Mouse (Mus musculus) hindbrain, embryonic 16.5 days (tissue): ENCODE data around the gene Rin2. TPM values are rescaled to one million over a fixed set of nuclear protein-coding genes. Genes with fewer than 3 reads are reported as not detected.

Source experiments
- ATAC-seq: fragments of 200-750 bp; cut with Nextera tagmentation; 2 replicates; pipeline ENCODE4 v1.8.0; 2017; ENCODE audit warnings: moderate TSS enrichment, moderate library complexity
- H3K27ac ChIP-seq: fragments of 300-500 bp; sonication (generic); 2 replicates; pipeline ENCODE4 v1.5.1; 2014; ENCODE audit warnings: low read depth, mild to moderate bottlenecking, control low read depth, low read length, moderate library complexity
- H3K27me3 ChIP-seq: fragments of 300-500 bp; sonication (generic); replicated peaks from 2 replicates; pipeline ENCODE4 v1.6.1; 2014; ENCODE audit warnings: low read length; ENCODE audit not compliant: control insufficient read depth, insufficient read depth
- H3K36me3 ChIP-seq: fragments of 300-500 bp; sonication (generic); 2 replicates; pipeline ENCODE4 v1.6.1; 2014; ENCODE audit warnings: mild to moderate bottlenecking, low read length, moderate library complexity, mixed read lengths; ENCODE audit not compliant: control insufficient read depth, insufficient read depth
- H3K4me1 ChIP-seq: fragments of 300-500 bp; sonication (generic); 2 replicates; pipeline ENCODE4 v1.6.1; 2014; ENCODE audit warnings: low read depth, low read length; ENCODE audit not compliant: control insufficient read depth, insufficient read depth
- H3K4me2 ChIP-seq: fragments of 300-500 bp; sonication (generic); 2 replicates; pipeline ENCODE4 v1.6.1; 2014; ENCODE audit warnings: mild to moderate bottlenecking, low read length, control low read depth, moderate library complexity
- H3K4me3 ChIP-seq: fragments of 300-500 bp; sonication (generic); 2 replicates; pipeline ENCODE4 v1.5.1; 2014; ENCODE audit warnings: mild to moderate bottlenecking, low read length, control low read depth, moderate library complexity
- H3K9ac ChIP-seq: fragments of 300-500 bp; sonication (generic); 2 replicates; pipeline ENCODE4 v1.6.1; 2014; ENCODE audit warnings: low read depth, mild to moderate bottlenecking, control low read depth, low read length, moderate library complexity
- H3K9me3 ChIP-seq: fragments of 300-500 bp; sonication (generic); 2 replicates; pipeline ENCODE4 v1.6.1; 2014; ENCODE audit warnings: mild to moderate bottlenecking, low read length, moderate library complexity; ENCODE audit not compliant: control insufficient read depth
- WGBS: fragments of 180-500 bp; shearing (Covaris S2); extraction: QIAGEN DNeasy Blood & Tissue Kit; methylation state at CpG from one replicate; pipeline ENCODE4 v1.1.7; 2014; 5-methylcytosine and 5-hydroxymethylcytosine counted together
- polyA plus RNA-seq: library from polyadenylated mRNA; unstranded; fragments of >200 nt; fragmentation: Nextera tagmentation; extraction: Ambion mirVana; gene quantifications from 2 replicates; pipeline ENCODE4 v1.2.1, GENCODE M21; 2015

Rin2 gene
- polyA plus RNA-seq, 1 experiment from 2014 or later, result 14.6 TPM

DNA sequence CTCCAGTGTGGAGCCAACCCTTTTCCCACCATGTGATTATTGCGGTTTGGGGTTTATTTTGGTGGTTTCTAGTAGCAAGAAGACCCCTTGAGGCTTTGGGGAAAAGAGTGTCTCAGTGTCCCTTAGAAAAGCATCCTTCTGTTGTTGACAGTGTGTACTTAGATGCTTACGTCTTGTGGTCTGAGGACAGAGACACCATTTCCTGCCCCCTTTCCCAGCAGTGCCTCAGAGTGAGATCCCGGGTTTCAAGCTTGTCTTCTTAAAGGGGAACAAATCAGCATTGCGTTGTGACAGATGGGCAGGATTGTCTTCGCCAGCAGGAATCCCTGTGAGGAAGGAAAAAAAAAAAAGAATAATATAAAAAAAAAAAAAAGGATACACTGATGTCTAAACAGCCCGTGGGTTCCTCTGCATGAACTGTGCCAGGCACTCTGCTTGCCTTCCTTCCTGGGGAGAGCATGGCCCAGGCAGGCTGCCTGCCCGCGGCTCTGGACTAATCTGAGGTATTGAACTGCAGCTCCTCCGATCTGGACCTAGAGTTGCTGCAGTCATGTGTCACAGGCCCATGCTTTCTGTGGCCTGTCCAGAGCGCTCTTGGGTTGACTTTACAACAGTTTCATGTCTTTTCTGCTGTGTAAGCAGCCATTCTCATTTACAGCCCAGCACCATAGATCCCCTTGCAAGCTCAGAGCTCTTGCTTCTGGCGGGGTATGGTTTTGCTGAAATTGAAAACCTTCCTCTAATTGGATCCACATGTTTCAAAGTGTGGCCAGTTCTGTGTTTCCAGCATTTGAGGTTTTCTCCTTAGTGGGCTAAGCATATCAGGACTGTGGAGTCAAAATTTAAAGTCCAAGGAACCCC, 206.1 kb downstream of the Rin2 start:
- Histone ChIP-seq H3K4me2 (no peak overlapping the region), H3K27me3 (no peaks in the 10 kb centered on the region), H3K4me1 (no peaks in the 10 kb centered on the region; the same call in 1 of the 2 replicates), H3K9ac (no peak overlapping the region), H3K9me3 (no peaks in the 10 kb centered on the region), H3K27ac (0 out of 2 replicates have a peak overlapping the region, but pooled peaks have one; percentile 23), H3K36me3 (peaks cover 10% of the 10 kb centered on the region), H3K4me3 (no peak overlapping the region)
- WGBS, result 57% methylated on average over 11 of the region's 11 CpGs
- peak; percentile 50; the same call in 1 of the 2 replicates for ATAC-seq

DNA sequence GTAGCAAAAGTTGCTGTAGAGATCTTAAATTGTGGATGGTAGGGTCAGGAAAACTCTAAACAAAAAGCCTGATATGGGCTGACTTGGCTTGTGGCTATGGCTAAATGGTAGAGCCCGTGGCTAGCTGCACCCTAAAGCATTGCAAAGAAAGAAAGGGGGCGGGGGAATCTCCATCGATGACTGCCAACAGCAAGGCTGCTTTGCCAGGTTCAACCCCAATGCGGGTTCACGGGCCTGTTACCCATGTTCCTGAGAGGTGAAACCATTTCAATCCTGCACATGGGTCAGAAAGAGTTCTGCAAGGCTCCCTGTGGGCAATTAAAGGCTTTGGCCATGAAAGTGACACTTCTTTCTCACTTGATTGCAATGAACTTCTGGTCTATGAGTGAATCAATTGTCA, 206.9 kb downstream of the Rin2 start:
- no peak overlapping the region for H3K4me2 ChIP-seq
- no peaks in the 10 kb centered on the region for H3K9me3 ChIP-seq
- no peak overlapping the region for H3K9ac ChIP-seq
- peaks cover 10% of the 10 kb centered on the region for H3K36me3 ChIP-seq
- ATAC-seq, result no peak
- H3K27me3 ChIP-seq, result no peaks in the 10 kb centered on the region
- H3K4me1 ChIP-seq, result no peaks in the 10 kb centered on the region; the same call in 1 of the 2 replicates
- WGBS, result 83% methylated on average over 5 of the region's 5 CpGs
- no peak overlapping the region for H3K4me3 ChIP-seq
- no peak overlapping the region for H3K27ac ChIP-seq

DNA sequence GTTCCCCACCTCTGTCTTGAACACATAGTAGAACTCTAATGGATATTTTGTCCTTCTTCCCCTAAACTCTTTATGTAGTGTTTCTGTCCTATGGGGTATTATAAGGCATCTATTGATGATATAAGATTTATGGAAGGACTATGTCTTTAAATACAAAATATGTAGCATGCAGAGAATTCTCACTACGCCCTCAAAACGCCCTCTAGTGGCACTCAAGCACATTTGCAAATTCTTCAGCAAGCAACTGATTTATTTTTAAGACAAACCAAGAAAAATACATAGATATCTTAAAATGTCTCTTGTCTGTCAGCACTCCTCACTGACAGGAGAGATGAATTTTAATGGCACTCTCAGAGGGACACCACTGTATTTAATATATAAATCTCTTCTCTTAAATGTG, 207.4 kb downstream of the Rin2 start:
- no peak overlapping the region for H3K27ac ChIP-seq
- no peak for ATAC-seq
- 22% methylated on average over 2 of the region's 2 CpGs for WGBS

DNA sequence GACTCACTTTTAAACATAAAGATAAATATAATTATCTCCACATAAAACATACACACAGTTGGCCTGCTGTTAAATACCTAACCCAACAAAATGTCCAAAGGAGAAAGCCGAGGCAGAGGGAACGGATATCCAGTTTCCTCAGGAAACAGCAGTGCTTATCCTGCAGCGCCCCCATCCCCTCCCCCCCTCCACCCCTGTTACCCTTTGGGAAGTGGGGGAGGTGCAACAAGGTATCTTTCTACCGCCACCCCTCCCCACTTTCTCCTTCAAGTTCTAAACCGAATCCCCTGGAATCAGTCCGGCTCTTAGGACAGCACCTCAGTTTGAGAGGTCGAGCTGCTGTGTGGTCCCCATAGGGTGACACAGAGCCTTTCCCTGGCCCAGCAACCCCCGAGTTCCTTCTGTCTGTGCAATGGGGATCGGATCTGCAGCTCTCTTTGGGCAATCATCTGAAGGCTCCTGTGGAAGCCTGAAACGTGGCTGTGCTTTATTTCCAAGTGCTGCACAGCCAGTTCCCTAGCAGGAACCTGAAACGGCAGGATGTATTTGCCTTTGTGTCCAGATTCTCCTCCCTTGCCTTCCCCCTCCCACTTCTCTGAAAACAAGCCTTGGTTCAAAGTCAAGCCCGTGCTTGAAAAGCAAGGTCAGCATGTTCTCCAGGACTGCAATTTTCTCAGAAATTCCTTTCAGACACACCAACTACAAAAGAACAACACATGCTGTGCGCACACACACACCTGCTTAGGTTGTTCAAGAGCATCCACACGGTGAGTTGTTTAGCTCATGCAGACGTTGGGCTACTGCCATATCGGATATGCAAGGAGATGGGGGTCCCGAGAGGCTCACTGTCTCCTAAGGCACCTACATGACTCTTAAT, 209.3 kb downstream of the Rin2 start:
- no peak overlapping the region for H3K27ac ChIP-seq
- no peak overlapping the region for H3K9ac ChIP-seq
- WGBS, result 47% methylated on average over 17 of the region's 17 CpGs

More for the DNA sequence above, 207.4 kb downstream of the Rin2 start:
- H3K4me1 ChIP-seq, result no peaks in the 10 kb centered on the region; the same call in 1 of the 2 replicates
- H3K27me3 ChIP-seq, result no peaks in the 10 kb centered on the region
- peaks cover 10% of the 10 kb centered on the region for H3K36me3 ChIP-seq
- no peak overlapping the region for H3K4me3 ChIP-seq
- no peak overlapping the region for H3K9ac ChIP-seq
- H3K4me2 ChIP-seq, result no peak overlapping the region
- H3K9me3 ChIP-seq, result no peaks in the 10 kb centered on the region

DNA sequence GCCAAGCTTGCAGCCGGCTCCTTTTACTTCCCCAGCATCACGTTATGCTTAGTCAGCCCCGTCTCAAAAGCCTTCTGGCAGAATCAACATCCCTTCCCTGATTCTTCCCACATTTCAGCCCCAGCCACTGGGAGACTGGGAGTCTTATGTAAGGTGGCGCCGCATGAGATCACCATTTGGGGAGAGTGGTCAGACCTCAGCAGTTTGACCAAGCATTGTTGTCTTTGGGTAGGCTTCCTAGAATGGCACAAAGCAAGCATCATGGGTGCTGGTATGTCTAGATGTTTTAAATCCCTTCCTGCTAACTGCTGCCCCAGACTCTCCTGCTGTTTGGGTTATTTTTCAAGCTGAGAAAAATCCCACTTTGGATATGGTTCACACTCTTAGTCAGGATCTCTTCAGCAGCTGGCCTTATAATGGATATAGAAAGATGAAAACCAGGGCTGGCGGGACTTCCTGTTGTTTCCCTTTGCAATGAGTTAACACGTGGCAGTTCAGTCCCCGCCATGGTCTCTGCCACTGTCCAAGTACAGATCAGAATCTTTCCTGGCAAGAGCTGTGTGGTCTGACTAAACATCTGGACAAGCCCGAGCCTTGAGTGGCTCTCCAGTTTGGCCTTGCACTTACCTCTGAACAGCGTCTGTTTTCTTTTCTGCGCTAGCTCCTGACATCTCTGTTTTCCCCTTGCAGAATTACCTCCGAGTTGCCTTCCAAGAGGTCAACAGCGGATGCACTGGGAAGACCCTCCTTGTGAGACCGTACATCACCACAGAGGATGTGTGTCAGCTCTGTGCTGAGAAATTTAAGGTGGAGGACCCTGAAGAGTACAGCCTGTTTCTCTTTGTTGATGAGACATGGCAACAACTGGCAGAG, 210.1 kb downstream of the Rin2 start:
- no peaks in the 10 kb centered on the region for H3K9me3 ChIP-seq
- H3K4me3 ChIP-seq, result no peak overlapping the region
- H3K27ac ChIP-seq, result no peak overlapping the region
- no peaks in the 10 kb centered on the region; the same call in 1 of the 2 replicates for H3K4me1 ChIP-seq
- ATAC-seq, result no peak
- peaks cover 5% of the 10 kb centered on the region; the same call in 1 of the 2 replicates for H3K36me3 ChIP-seq
- H3K4me2 ChIP-seq, result no peak overlapping the region
- H3K9ac ChIP-seq, result no peak overlapping the region
- WGBS, result 77% methylated on average over 14 of the region's 14 CpGs
- no peaks in the 10 kb centered on the region for H3K27me3 ChIP-seq

More for the DNA sequence above, 209.3 kb downstream of the Rin2 start:
- Histone ChIP-seq H3K27me3 (no peaks in the 10 kb centered on the region), H3K4me2 (no peak overlapping the region), H3K4me1 (no peaks in the 10 kb centered on the region; the same call in 1 of the 2 replicates), H3K4me3 (no peak overlapping the region), H3K9me3 (no peaks in the 10 kb centered on the region), H3K36me3 (peaks cover 5% of the 10 kb centered on the region; the same call in 1 of the 2 replicates)
- no peak for ATAC-seq

DNA sequence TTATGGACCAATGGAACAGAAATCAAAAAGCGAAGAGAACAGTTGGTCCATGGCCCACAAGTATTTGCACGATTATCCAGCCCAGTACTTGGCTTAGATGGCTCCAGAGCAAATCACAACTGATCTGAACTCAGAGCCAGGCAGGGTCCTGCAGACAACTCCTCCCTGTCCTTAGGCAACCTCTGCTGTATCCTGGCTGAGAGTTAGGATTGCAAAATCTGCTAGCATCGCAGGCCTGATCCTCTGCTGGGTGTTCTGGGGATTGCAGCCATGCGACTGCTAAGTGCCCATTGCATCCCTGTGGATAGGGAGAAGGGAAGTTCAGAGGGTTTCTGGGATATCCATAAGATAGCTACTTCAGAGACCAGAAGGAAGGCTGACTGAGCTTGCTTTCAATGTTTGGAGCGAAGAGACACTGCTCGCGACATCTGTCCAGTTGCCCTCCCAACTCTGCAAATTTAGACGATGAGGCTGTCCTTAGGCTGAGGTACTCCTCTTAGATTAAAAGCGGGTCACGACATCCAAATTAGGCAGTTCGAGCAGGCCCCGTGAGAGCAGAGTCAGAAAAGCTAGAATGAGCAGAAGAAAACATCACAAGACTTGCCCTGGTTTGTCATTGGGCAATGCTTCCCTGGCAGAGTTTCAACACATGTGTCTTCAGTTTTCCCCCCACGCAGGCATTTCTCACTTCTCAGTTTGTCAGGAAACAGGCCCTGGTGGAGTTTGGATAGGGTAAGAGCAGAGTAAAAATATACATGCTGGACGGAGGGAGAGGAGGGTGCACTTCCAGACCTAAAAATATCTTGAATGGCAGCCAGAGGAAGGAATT, 213.1 kb downstream of the Rin2 start:
- Histone ChIP-seq H3K9ac (no peak overlapping the region), H3K9me3 (no peaks in the 10 kb centered on the region), H3K4me2 (no peak overlapping the region), H3K36me3 (peaks cover 5% of the 10 kb centered on the region; the same call in 1 of the 2 replicates), H3K4me3 (no peak overlapping the region), H3K27me3 (no peaks in the 10 kb centered on the region), H3K27ac (no peak overlapping the region; the same call in 1 of the 2 replicates), H3K4me1 (no peaks in the 10 kb centered on the region)
- WGBS, result 72% methylated on average over 14 of the region's 14 CpGs
- ATAC-seq, result no peak

DNA sequence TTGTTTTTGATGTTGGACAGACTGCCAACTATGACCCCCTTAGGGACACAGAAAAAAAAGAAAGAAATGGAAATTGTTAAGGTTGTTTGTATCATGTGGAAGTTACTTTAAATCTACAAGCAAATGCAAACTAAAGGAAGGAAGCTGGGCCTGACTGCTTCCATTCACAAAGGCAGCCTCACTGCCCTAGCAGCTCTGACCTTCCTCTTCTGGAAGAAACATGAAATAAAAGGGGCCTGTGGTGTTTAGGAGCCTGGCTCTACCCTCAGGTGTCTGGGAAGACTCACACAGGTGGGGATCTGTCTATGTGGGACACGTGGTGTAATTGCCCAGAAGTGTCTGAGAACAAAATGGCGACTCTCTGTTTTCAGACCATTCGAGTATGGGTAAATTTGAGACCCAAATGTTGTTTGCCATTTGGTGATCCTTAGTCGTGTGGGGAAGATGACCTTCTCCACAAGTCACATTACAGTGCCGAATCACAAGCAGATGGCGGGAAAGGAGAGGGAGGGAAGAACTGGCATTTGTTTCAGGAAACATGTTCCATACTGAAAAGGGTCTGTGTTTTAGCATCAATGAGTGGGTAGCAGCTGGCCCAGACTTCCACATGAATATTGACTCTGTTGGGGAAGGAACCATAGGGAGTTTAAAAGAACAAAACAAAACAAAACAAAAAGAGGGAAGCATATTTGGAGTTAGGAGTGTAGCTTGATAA, 213.9 kb downstream of the Rin2 start:
- no peaks in the 10 kb centered on the region for H3K27me3 ChIP-seq
- no peak overlapping the region for H3K9ac ChIP-seq
- H3K4me2 ChIP-seq, result no peak overlapping the region
- H3K4me1 ChIP-seq, result no peaks in the 10 kb centered on the region
- no peaks in the 10 kb centered on the region for H3K9me3 ChIP-seq
- ATAC-seq, result no peak
- H3K36me3 ChIP-seq, result peaks cover 5% of the 10 kb centered on the region; the same call in 1 of the 2 replicates
- no peak overlapping the region; the same call in 1 of the 2 replicates for H3K27ac ChIP-seq
- WGBS, result 66% methylated on average over 6 of the region's 6 CpGs
- H3K4me3 ChIP-seq, result no peak overlapping the region
